7 mouse cellular contexts compared by ENCODE assay signal in the genomic region with DNA sequence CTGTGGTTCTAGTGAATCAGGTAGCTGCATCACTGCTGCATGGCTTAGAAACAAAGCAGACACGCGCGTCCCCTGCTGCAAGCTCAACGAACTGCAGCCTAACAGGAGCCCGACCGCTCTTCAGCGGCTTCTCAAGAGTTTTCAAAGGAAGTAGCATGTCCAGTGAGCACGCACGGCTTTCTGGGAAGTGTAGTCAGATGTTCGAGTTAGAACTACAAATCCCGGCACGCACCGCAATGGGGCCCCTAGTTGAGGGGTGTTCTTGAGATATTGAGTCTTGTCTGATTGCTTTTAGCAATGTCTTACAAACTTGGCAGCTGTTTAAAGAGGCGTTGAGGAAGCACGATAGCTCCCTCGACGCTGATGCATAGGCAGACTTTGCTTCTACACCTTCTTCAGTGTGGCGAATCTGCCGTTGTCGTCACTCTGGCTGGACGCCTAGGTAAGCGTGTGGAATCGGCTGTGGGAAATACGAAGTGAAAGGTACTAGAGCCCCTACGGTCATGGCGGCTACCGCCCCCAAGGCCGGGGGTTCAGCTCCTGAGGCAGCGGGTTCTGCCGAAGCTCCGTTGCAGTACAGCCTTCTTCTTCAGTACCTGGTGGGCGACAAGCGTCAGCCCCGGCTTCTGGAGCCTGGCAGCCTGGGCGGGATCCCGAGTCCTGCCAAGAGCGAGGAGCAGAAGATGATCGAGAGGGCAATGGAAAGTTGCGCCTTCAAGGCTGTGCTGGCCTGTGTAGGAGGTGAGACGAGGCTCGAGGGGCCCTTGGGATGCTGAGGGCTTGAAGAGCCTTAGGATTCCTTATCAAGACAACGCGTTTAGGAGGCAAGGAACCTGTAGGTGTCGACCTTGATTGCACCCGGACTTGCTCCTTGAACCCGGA. TPM values are rescaled to one million over a fixed set of nuclear protein-coding genes. Genes with fewer than 3 reads are reported as not detected.
DNase-seq lines count a peak whose midpoint lies in the region; ATAC-seq lines count a peak whose summit lies in the region.

A gene (plus strand): TSS at position 251 of the 882 bp plus-strand sequence.

- no peaks in the 10 kb centered on the region for H3K9me3 ChIP-seq in intestine, embryonic 16.5 days (ENCODE audit: control insufficient read depth, low read length)
- H3K9me3 ChIP-seq in midbrain, embryonic 11.5 days (ENCODE audit: control insufficient read depth, low read length): no peaks in the 10 kb centered on the region

- under 1% methylated on average over 46 of the region's 46 CpGs for WGBS in intestine, embryonic 16.5 days
- under 1% methylated on average over 46 of the region's 46 CpGs for WGBS in midbrain, embryonic 11.5 days

- peak within 1 kb of the TSS; percentile 77 for H3K4me2 ChIP-seq in intestine, embryonic 16.5 days (ENCODE audit: low read depth, low read length)
- peak within 1 kb of the TSS; percentile 67 for H3K4me2 ChIP-seq in midbrain, embryonic 11.5 days

- peak within 1 kb of the TSS; percentile 95 for H3K4me3 ChIP-seq in intestine, embryonic 16.5 days (ENCODE audit: low read length)
- H3K4me3 ChIP-seq in midbrain, embryonic 11.5 days (ENCODE audit: low read depth, low read length): peak within 1 kb of the TSS; percentile 64

- ATAC-seq in intestine, embryonic 16.5 days: peak; percentile 97
- ATAC-seq in midbrain, embryonic 11.5 days (ENCODE audit: low FRiP score): peak; percentile 97

- H3K9ac ChIP-seq in intestine, embryonic 16.5 days (ENCODE audit: low read depth, low read length): peak within 1 kb of the TSS; percentile 96
- peak within 1 kb of the TSS; percentile 81 for H3K9ac ChIP-seq in midbrain, embryonic 11.5 days (ENCODE audit: low read length)

- H3K27ac ChIP-seq in intestine, embryonic 16.5 days (ENCODE audit: low read length): peak within 1 kb of the TSS; percentile 79
- no peak within 1 kb of the TSS for H3K27ac ChIP-seq in midbrain, embryonic 11.5 days (ENCODE audit: low read depth, low read length)

- H3K4me1 ChIP-seq in intestine, embryonic 16.5 days (ENCODE audit: control insufficient read depth, insufficient read depth, low read length): 0 out of 2 replicates have a peak, but pooled peaks cover 2% of the 10 kb centered on the region
- H3K4me1 ChIP-seq in midbrain, embryonic 11.5 days (ENCODE audit: control insufficient read depth, insufficient read depth, low read length): peaks cover 5% of the 10 kb centered on the region

- H3K36me3 ChIP-seq in intestine, embryonic 16.5 days (ENCODE audit: control insufficient read depth, insufficient read depth, low read length): peaks cover 2% of the 10 kb centered on the region; the same call in 1 of the 2 replicates
- 0 out of 2 replicates have a peak, but pooled peaks cover 2% of the 10 kb centered on the region for H3K36me3 ChIP-seq in midbrain, embryonic 11.5 days (ENCODE audit: control insufficient read depth, insufficient read depth, low read length)

- intact Hi-C loops in left cerebral cortex, postnatal 36 days (cut with DNase I): no loop called here

- no peaks in the 10 kb centered on the region for H3K27me3 ChIP-seq in intestine, embryonic 16.5 days (replicated peaks; ENCODE audit: control insufficient read depth, insufficient read depth, low read length)
- no peaks in the 10 kb centered on the region for H3K27me3 ChIP-seq in midbrain, embryonic 11.5 days (ENCODE audit: control insufficient read depth, insufficient read depth, low read length)

- peak; percentile 95 for DNase-seq in adrenal gland, adult 8-10 months
- DNase-seq in embryo, embryonic 9.5 days (ENCODE audit: extremely low spot score): peak; percentile 98
- DNase-seq in gastrocnemius, postnatal 4 days (ENCODE audit: low spot score in 2 of 2): peak; percentile 86 to 94
- DNase-seq in left cerebral cortex, postnatal 36 days (ENCODE audit: low spot score in 2 of 2): peak; percentile 96 to 97
- DNase-seq in midbrain, embryonic 11.5 days (ENCODE audit: low spot score, missing footprints): peak; percentile 100
- DNase-seq in skeletal muscle tissue, adult 2 months (ENCODE audit: low read depth, low spot score): peak; percentile 96

RNA-seq across cellular contexts. Expression of the gene that starts here (rescaled TPM):
- 10 to 100 TPM; 47.6 to 64.2 (median 56.4) TPM for total RNA-seq in adrenal gland, adult 8-10 months (2022)
- total RNA-seq in gastrocnemius, postnatal 4 days (2021): 10 to 100 TPM; 48.7 TPM
- 92.8 and 96.6 TPM in 2 replicates for polyA plus RNA-seq in intestine, embryonic 16.5 days (2015; fragmentation: Nextera tagmentation; extraction: Ambion mirVana)
- total RNA-seq in left cerebral cortex, postnatal 36 days (2021): 10 to 100 TPM; 38.3 to 38.4 TPM
- polyA plus RNA-seq in midbrain, embryonic 11.5 days (2014; fragmentation: Nextera tagmentation; extraction: Ambion mirVana): 117 and 118 TPM in 2 replicates
